Mouse (Mus musculus) brain, embryonic 14.5 days (tissue): ENCODE measurements at regions not wholly inside any gene's neighbourhood (a gene's known extent, or its start where the extent isn't known, plus 50 kb on each side); places are given as distances from the start of the nearest gene placed in this dataset.

Source experiments
- CTCF ChIP-seq: fragments of 200-500 bp; IDR thresholded peaks from 2 replicates; pipeline ENCODE4 v1.5.1; 2012; ENCODE audit warnings: inconsistent platforms, mild to moderate bottlenecking, moderate library complexity, borderline replicate concordance; ENCODE audit not compliant: insufficient read depth, insufficient read length; ENCODE audit errors: extremely low read depth
- POLR2A ChIP-seq: fragments of 200-500 bp; IDR thresholded peaks from 2 replicates; pipeline ENCODE4 v1.6.1; 2012; ENCODE audit warnings: mild to moderate bottlenecking, inconsistent platforms, borderline replicate concordance; ENCODE audit not compliant: poor library complexity, insufficient read depth, insufficient read length, severe bottlenecking; ENCODE audit errors: extremely low read depth

- TF ChIP-seq POLR2A (no peak), CTCF (no peak)
These were observed 466.5 kb upstream of the Cdh5 start for GRCm38 (mm10) chr8:103634951-103635350.
